Mouse (Mus musculus): ENCODE results near the gene Armh2. TPM values are rescaled to one million over a fixed set of nuclear protein-coding genes. Genes with fewer than 3 reads are reported as not detected.
"Not testable (repeated sequence)": the region's sequence is repeated elsewhere in the genome, so short reads cannot be mapped to it uniquely, and the experiment has no call there.

Gene Armh2
- polyA plus RNA-seq, 1 experiment from 2014 or later, result 0.26 TPM

DNA sequence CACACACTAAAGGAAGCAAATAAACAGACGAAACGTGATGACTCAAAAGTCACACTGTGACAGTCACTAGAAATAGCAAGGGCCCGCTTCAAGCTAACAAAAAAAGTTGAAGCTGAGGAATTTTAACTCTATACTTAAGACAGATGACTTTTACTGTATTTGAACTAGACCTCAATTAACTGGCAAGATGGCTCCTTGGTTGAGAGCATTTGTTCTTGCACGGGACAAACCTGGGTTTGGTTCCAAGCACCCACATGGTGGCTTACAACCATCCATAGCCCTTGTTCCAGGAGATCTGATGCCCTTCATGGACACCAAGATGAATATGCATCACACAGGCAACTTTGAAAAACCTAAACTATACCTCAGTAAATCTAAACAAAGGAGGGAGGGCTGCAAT, 21.2 kb downstream of the Armh2 start:
- Histone ChIP-seq H3K36me3 (ENCODE audit: control insufficient read depth, insufficient read depth, low read length) (no peaks in the 10 kb centered on the region), H3K27ac (ENCODE audit: low read depth, low read length) (no peak overlapping the region), H3K9me3 (ENCODE audit: control insufficient read depth, low read length) (no peaks in the 10 kb centered on the region), H3K4me3 (ENCODE audit: low read depth, low read length) (peak overlapping the region; percentile 73), H3K4me2 (peak overlapping the region; percentile 48), H3K27me3 (ENCODE audit: control insufficient read depth, insufficient read depth, low read length) (no peaks in the 10 kb centered on the region), H3K4me1 (ENCODE audit: control insufficient read depth, insufficient read depth, low read length) (peaks cover 8% of the 10 kb centered on the region), H3K9ac (ENCODE audit: low read length) (peak overlapping the region; percentile 84)
- ATAC-seq (ENCODE audit: low FRiP score) (no peak), DNase-seq (ENCODE audit: low spot score, missing footprints) (no peak)
- WGBS, result 52% methylated on average over 4 of the region's 4 CpGs

DNA sequence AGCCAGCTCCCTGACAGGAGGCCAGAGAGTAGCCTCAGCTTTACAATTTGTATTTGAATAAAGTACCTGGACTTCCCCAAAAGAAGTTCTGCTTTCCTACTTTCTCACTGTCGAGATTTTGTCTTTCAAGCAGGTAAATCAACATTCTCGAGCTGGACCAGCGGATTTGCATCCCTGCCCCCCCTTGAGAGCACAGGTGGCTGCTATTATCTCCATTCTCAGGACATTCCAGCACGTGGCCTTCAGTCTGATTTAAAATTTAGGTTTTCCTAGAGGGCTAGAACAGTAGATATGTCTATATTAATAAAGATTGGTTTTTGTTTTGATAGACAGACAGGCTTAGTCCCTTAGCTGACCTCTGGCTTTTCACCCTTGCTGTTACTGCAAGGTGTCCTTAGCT, 26.8 kb downstream of the Armh2 start:
- 79% methylated on average over 4 of the region's 4 CpGs for WGBS
- H3K9me3 ChIP-seq (ENCODE audit: control insufficient read depth, low read length); H3K4me3 ChIP-seq (ENCODE audit: low read depth, low read length); ATAC-seq (ENCODE audit: low FRiP score); H3K4me1 ChIP-seq (ENCODE audit: control insufficient read depth, insufficient read depth, low read length); H3K36me3 ChIP-seq (ENCODE audit: control insufficient read depth, insufficient read depth, low read length); H3K27ac ChIP-seq (ENCODE audit: low read depth, low read length); H3K4me2 ChIP-seq; DNase-seq (ENCODE audit: low spot score, missing footprints); H3K9ac ChIP-seq (ENCODE audit: low read length); H3K27me3 ChIP-seq (ENCODE audit: control insufficient read depth, insufficient read depth, low read length): not testable (repeated sequence)

- not testable (repeated sequence) for H3K36me3 ChIP-seq (ENCODE audit: control insufficient read depth, insufficient read depth, low read length); ATAC-seq (ENCODE audit: low FRiP score); H3K27ac ChIP-seq (ENCODE audit: low read depth, low read length); H3K27me3 ChIP-seq (ENCODE audit: control insufficient read depth, insufficient read depth, low read length); H3K9me3 ChIP-seq (ENCODE audit: control insufficient read depth, low read length); H3K4me1 ChIP-seq (ENCODE audit: control insufficient read depth, insufficient read depth, low read length); H3K4me3 ChIP-seq (ENCODE audit: low read depth, low read length); H3K4me2 ChIP-seq; H3K9ac ChIP-seq (ENCODE audit: low read length); DNase-seq (ENCODE audit: low spot score, missing footprints)
- 94% methylated on average over 10 of the region's 10 CpGs for WGBS
Measured at GRCm38 (mm10) chr13:24771482-24771881, 30.4 kb downstream of the Armh2 start.

- Histone ChIP-seq H3K27ac (ENCODE audit: low read depth, low read length) (no peak overlapping the region), H3K4me2 (no peak overlapping the region), H3K36me3 (ENCODE audit: control insufficient read depth, insufficient read depth, low read length) (no peaks in the 10 kb centered on the region), H3K4me1 (ENCODE audit: control insufficient read depth, insufficient read depth, low read length) (no peaks in the 10 kb centered on the region), H3K27me3 (ENCODE audit: control insufficient read depth, insufficient read depth, low read length) (no peaks in the 10 kb centered on the region), H3K9ac (ENCODE audit: low read length) (no peak overlapping the region), H3K4me3 (ENCODE audit: low read depth, low read length) (no peak overlapping the region), H3K9me3 (ENCODE audit: control insufficient read depth, low read length) (no peaks in the 10 kb centered on the region)
- 56% methylated on average over 7 of the region's 7 CpGs for WGBS
- DNase-seq (ENCODE audit: low spot score, missing footprints), result peak; percentile 94
- no peak for ATAC-seq (ENCODE audit: low FRiP score)
Measured at GRCm38 (mm10) chr13:24776146-24776844, 35.3 kb downstream of the Armh2 start.

GRCm38 (mm10) chr13:24778026-24778425, 37.0 kb downstream of the Armh2 start:
- Histone ChIP-seq H3K27me3 (ENCODE audit: control insufficient read depth, insufficient read depth, low read length) (no peaks in the 10 kb centered on the region), H3K9me3 (ENCODE audit: control insufficient read depth, low read length) (no peaks in the 10 kb centered on the region), H3K9ac (ENCODE audit: low read length) (no peak overlapping the region), H3K36me3 (ENCODE audit: control insufficient read depth, insufficient read depth, low read length) (no peaks in the 10 kb centered on the region), H3K4me3 (ENCODE audit: low read depth, low read length) (no peak overlapping the region), H3K4me1 (ENCODE audit: control insufficient read depth, insufficient read depth, low read length) (no peaks in the 10 kb centered on the region), H3K27ac (ENCODE audit: low read depth, low read length) (no peak overlapping the region), H3K4me2 (no peak overlapping the region)
- ATAC-seq (ENCODE audit: low FRiP score) (no peak), DNase-seq (ENCODE audit: low spot score, missing footprints) (no peak)
- WGBS, result 81% methylated on average over 2 of the region's 2 CpGs

GRCm38 (mm10) chr13:24778706-24779380, 37.8 kb downstream of the Armh2 start:
- H3K27ac ChIP-seq (ENCODE audit: low read depth, low read length), result no peak overlapping the region
- 90% methylated on average over 8 of the region's 8 CpGs for WGBS
- no peaks in the 10 kb centered on the region for H3K4me1 ChIP-seq (ENCODE audit: control insufficient read depth, insufficient read depth, low read length)
- no peak for ATAC-seq (ENCODE audit: low FRiP score)
- H3K4me3 ChIP-seq (ENCODE audit: low read depth, low read length), result no peak overlapping the region
- DNase-seq (ENCODE audit: low spot score, missing footprints), result no peak
- H3K9me3 ChIP-seq (ENCODE audit: control insufficient read depth, low read length), result no peaks in the 10 kb centered on the region
- H3K9ac ChIP-seq (ENCODE audit: low read length), result no peak overlapping the region
- H3K27me3 ChIP-seq (ENCODE audit: control insufficient read depth, insufficient read depth, low read length), result no peaks in the 10 kb centered on the region
- H3K4me2 ChIP-seq, result no peak overlapping the region
- no peaks in the 10 kb centered on the region for H3K36me3 ChIP-seq (ENCODE audit: control insufficient read depth, insufficient read depth, low read length)

DNA sequence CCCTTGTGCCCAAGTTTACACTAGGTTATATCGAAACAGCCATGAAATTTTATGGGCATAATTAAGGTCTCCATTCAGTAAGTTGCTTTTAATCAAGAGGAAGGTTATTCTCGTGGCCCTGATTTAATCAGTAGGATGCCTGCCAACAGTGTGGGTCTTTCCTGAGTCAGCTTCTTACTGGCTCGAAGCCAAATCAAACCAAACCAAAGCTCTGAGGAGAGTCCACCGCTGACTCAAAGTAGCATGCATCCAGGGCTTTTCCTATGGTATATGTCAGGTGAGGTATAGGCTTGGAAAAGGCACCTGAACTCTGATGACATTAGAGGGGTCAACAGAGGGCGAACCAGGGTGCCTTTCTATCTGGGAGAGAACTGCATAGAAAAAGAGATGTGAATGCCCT, 40.9 kb downstream of the Armh2 start:
- no peak for DNase-seq (ENCODE audit: low spot score, missing footprints)
- no peaks in the 10 kb centered on the region for H3K36me3 ChIP-seq (ENCODE audit: control insufficient read depth, insufficient read depth, low read length)

GRCm38 (mm10) chr13:24786014-24786490, 45.0 kb downstream of the Armh2 start:
- DNase-seq (ENCODE audit: low spot score, missing footprints), result no peak
- no peak for ATAC-seq (ENCODE audit: low FRiP score)
- 40% methylated on average over 11 of the region's 11 CpGs for WGBS

More for the DNA sequence above, 40.9 kb downstream of the Armh2 start:
- Histone ChIP-seq H3K9me3 (ENCODE audit: control insufficient read depth, low read length) (no peaks in the 10 kb centered on the region), H3K27ac (ENCODE audit: low read depth, low read length) (no peak overlapping the region), H3K4me3 (ENCODE audit: low read depth, low read length) (no peak overlapping the region), H3K9ac (ENCODE audit: low read length) (no peak overlapping the region), H3K4me1 (ENCODE audit: control insufficient read depth, insufficient read depth, low read length) (no peaks in the 10 kb centered on the region), H3K27me3 (ENCODE audit: control insufficient read depth, insufficient read depth, low read length) (no peaks in the 10 kb centered on the region), H3K4me2 (no peak overlapping the region)
- ATAC-seq (ENCODE audit: low FRiP score), result no peak
- 86% methylated on average over 5 of the region's 5 CpGs for WGBS

GRCm38 (mm10) chr13:24787477-24787876, 46.4 kb downstream of the Armh2 start:
- Histone ChIP-seq H3K9me3 (ENCODE audit: control insufficient read depth, low read length) (no peaks in the 10 kb centered on the region), H3K27me3 (ENCODE audit: control insufficient read depth, insufficient read depth, low read length) (no peaks in the 10 kb centered on the region), H3K4me3 (ENCODE audit: low read depth, low read length) (no peak overlapping the region), H3K4me1 (ENCODE audit: control insufficient read depth, insufficient read depth, low read length) (no peaks in the 10 kb centered on the region), H3K9ac (ENCODE audit: low read length) (no peak overlapping the region), H3K4me2 (no peak overlapping the region), H3K27ac (ENCODE audit: low read depth, low read length) (no peak overlapping the region), H3K36me3 (ENCODE audit: control insufficient read depth, insufficient read depth, low read length) (no peaks in the 10 kb centered on the region)
- DNase-seq (ENCODE audit: low spot score, missing footprints), result no peak
- ATAC-seq (ENCODE audit: low FRiP score), result no peak
- 92% methylated on average over 5 of the region's 5 CpGs for WGBS

More at GRCm38 (mm10) chr13:24786014-24786490, 45.0 kb downstream of the Armh2 start:
- H3K9ac ChIP-seq (ENCODE audit: low read length), result no peak overlapping the region
- no peak overlapping the region for H3K4me3 ChIP-seq (ENCODE audit: low read depth, low read length)
- H3K27ac ChIP-seq (ENCODE audit: low read depth, low read length), result no peak overlapping the region
- H3K9me3 ChIP-seq (ENCODE audit: control insufficient read depth, low read length), result no peaks in the 10 kb centered on the region
- no peak overlapping the region for H3K4me2 ChIP-seq
- H3K36me3 ChIP-seq (ENCODE audit: control insufficient read depth, insufficient read depth, low read length), result no peaks in the 10 kb centered on the region
- H3K4me1 ChIP-seq (ENCODE audit: control insufficient read depth, insufficient read depth, low read length), result no peaks in the 10 kb centered on the region
- no peaks in the 10 kb centered on the region for H3K27me3 ChIP-seq (ENCODE audit: control insufficient read depth, insufficient read depth, low read length)
